In the genomic region with DNA sequence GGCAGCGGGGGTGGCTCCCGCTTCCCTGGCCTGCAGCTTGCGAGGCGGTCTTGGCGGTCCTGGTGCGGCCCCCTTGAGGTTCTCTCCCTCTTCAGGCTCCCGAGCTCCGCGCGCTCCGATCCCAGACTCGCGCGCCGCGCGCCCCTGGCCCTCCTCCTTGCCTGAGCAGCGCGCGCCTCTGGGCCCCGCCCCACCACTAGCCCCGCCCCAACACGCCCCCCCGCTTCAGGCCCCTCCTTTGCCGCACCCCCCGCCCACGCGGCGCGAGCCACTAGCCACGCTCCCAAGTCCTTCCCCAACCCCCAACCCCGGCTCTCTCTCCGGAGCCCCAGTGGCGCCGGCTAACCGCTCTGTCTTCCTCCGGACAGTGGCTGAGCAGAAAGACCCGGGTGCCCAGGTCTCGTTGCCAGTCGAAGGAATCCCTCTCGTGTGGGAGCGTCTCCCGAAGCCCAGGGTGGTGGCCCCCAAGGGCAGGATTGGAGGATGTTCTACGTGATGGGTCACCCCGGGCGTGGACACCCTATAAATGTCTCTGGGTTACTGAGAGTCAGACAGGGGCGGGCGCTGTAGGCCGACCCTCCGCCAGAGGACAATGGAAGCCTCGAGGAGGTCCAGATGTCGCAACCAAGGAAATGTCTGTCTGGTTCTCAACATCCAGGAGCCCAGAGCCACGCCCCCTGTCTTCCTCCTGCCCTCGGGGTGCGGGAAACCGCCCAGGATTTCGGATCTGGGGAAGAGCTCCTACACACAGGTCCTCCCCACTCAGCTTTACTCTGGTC, we compare ENCODE assay signal across 8 mouse cellular contexts. TPM values are rescaled to one million over a fixed set of nuclear protein-coding genes. Genes with fewer than 3 reads are reported as not detected.
A peak's percentile ranks its signal among the peaks of the same experiment; 100 is the strongest.
DNase-seq lines count a peak whose midpoint lies in the region; ATAC-seq and TF ChIP-seq lines count a peak whose summit lies in the region.

No protein-coding gene starts in this region.

- no peak for TF ChIP-seq CTCF in brain, embryonic 14.5 days (IDR thresholded peaks at IDR 0.05; ENCODE audit: borderline replicate concordance, extremely low read depth, insufficient read depth, insufficient read length)
- TF ChIP-seq CTCF in heart, postnatal 0 days (IDR thresholded peaks at IDR 0.05; ENCODE audit: low read depth), result 0 out of 2 replicates have a peak, but pooled peaks have one; percentile 4
- TF ChIP-seq CTCF in stomach, postnatal 0 days (IDR thresholded peaks at IDR 0.05; ENCODE audit: low read depth), result peak; percentile 18

- H3K9me3 ChIP-seq in forebrain, embryonic 12.5 days, result no peaks in the 10 kb centered on the region
- H3K9me3 ChIP-seq in heart, postnatal 0 days (replicated peaks; ENCODE audit: control insufficient read depth, low read length), result no peaks in the 10 kb centered on the region
- no peaks in the 10 kb centered on the region for H3K9me3 ChIP-seq in liver, embryonic 15.5 days (replicated peaks)
- no peaks in the 10 kb centered on the region for H3K9me3 ChIP-seq in neural tube, embryonic 11.5 days (ENCODE audit: control insufficient read depth, low read length)
- H3K9me3 ChIP-seq in stomach, postnatal 0 days (ENCODE audit: control insufficient read depth, low read length), result no peaks in the 10 kb centered on the region

- H3K4me2 ChIP-seq in forebrain, embryonic 12.5 days, result peak overlapping the region; percentile 88
- H3K4me2 ChIP-seq in heart, postnatal 0 days (ENCODE audit: low read depth, low read length), result peak overlapping the region; percentile 93
- peak overlapping the region; percentile 74 for H3K4me2 ChIP-seq in liver, embryonic 15.5 days
- H3K4me2 ChIP-seq in neural tube, embryonic 11.5 days (ENCODE audit: low read depth), result peak overlapping the region; percentile 88
- peak overlapping the region; percentile 95 for H3K4me2 ChIP-seq in stomach, postnatal 0 days (replicated peaks; ENCODE audit: low read depth)

- 0 out of 2 replicates have a peak, but pooled peaks cover 9% of the 10 kb centered on the region for H3K27me3 ChIP-seq in forebrain, embryonic 12.5 days
- H3K27me3 ChIP-seq in heart, postnatal 0 days (ENCODE audit: control insufficient read depth, insufficient read depth, low read length), result peaks cover 28% of the 10 kb centered on the region
- peaks cover 28% of the 10 kb centered on the region for H3K27me3 ChIP-seq in liver, embryonic 15.5 days
- no peaks in the 10 kb centered on the region for H3K27me3 ChIP-seq in neural tube, embryonic 11.5 days (ENCODE audit: control insufficient read depth, insufficient read depth, low read length)
- H3K27me3 ChIP-seq in stomach, postnatal 0 days (ENCODE audit: control insufficient read depth, insufficient read depth, low read length), result no peaks in the 10 kb centered on the region

- ATAC-seq in forebrain, embryonic 12.5 days (ENCODE audit: low FRiP score), result peak; percentile 84
- peak; percentile 77 for ATAC-seq in heart, postnatal 0 days (ENCODE audit: insufficient read depth, low read depth)
- peak; percentile 67 for ATAC-seq in liver, embryonic 15.5 days (ENCODE audit: insufficient read depth)
- peak; percentile 71 for ATAC-seq in neural tube, embryonic 11.5 days (ENCODE audit: insufficient read depth, low FRiP score, low TSS enrichment)
- peak; percentile 79 for ATAC-seq in stomach, postnatal 0 days (ENCODE audit: low FRiP score, low TSS enrichment)

- H3K36me3 ChIP-seq in forebrain, embryonic 12.5 days (replicated peaks), result peaks cover 1% of the 10 kb centered on the region; the same call in 1 of the 2 replicates
- no peaks in the 10 kb centered on the region for H3K36me3 ChIP-seq in heart, postnatal 0 days (replicated peaks; ENCODE audit: control insufficient read depth, insufficient read depth, low read length)
- no peaks in the 10 kb centered on the region for H3K36me3 ChIP-seq in liver, embryonic 15.5 days (replicated peaks)
- H3K36me3 ChIP-seq in neural tube, embryonic 11.5 days (ENCODE audit: control insufficient read depth, insufficient read depth, low read length), result no peaks in the 10 kb centered on the region; the same call in 1 of the 2 replicates
- H3K36me3 ChIP-seq in stomach, postnatal 0 days (ENCODE audit: control insufficient read depth, insufficient read depth, low read length), result no peaks in the 10 kb centered on the region

- H3K4me1 ChIP-seq in forebrain, embryonic 12.5 days, result peaks cover 42% of the 10 kb centered on the region
- peaks cover 8% of the 10 kb centered on the region; the same call in 1 of the 2 replicates for H3K4me1 ChIP-seq in heart, postnatal 0 days (ENCODE audit: control insufficient read depth, insufficient read depth)
- peaks cover 34% of the 10 kb centered on the region for H3K4me1 ChIP-seq in liver, embryonic 15.5 days (replicated peaks)
- peaks cover 13% of the 10 kb centered on the region for H3K4me1 ChIP-seq in neural tube, embryonic 11.5 days (ENCODE audit: control insufficient read depth, insufficient read depth, low read length)
- 0 out of 2 replicates have a peak, but pooled peaks cover 5% of the 10 kb centered on the region for H3K4me1 ChIP-seq in stomach, postnatal 0 days (replicated peaks; ENCODE audit: control insufficient read depth, insufficient read depth)

- under 1% methylated on average over 41 of the region's 57 CpGs for WGBS in forebrain, embryonic 12.5 days
- WGBS in heart, postnatal 0 days, result under 1% methylated on average over 38 of the region's 57 CpGs
- WGBS in liver, embryonic 15.5 days (ENCODE audit: insufficient replicate concordance), result 1% methylated on average over 54 of the region's 57 CpGs
- under 1% methylated on average over 30 of the region's 57 CpGs for WGBS in neural tube, embryonic 11.5 days
- WGBS in stomach, postnatal 0 days, result under 1% methylated on average over 43 of the region's 57 CpGs

- no peak for TF ChIP-seq EP300 in heart, postnatal 0 days (IDR thresholded peaks at IDR 0.05; ENCODE audit: low read depth)
- no peak for TF ChIP-seq EP300 in stomach, postnatal 0 days (optimal IDR thresholded peaks at IDR 0.05)

- peak overlapping the region; percentile 67 for H3K4me3 ChIP-seq in forebrain, embryonic 12.5 days (replicated peaks)
- peak overlapping the region; percentile 67 for H3K4me3 ChIP-seq in heart, postnatal 0 days (ENCODE audit: low read depth, low read length)
- peak overlapping the region; percentile 64 for H3K4me3 ChIP-seq in liver, embryonic 15.5 days (replicated peaks)
- H3K4me3 ChIP-seq in neural tube, embryonic 11.5 days (ENCODE audit: low read depth, low read length), result peak overlapping the region; percentile 78
- peak overlapping the region; percentile 65 for H3K4me3 ChIP-seq in stomach, postnatal 0 days (ENCODE audit: low read depth, low read length)

- DNase-seq in B cell, adult 2 months, result peak; percentile 76 to 81
- DNase-seq in brain, embryonic 14.5 days (ENCODE audit: low read depth), result peak; percentile 96
- DNase-seq in heart, postnatal 0 days (ENCODE audit: low spot score), result peak; percentile 41
- DNase-seq in kidney, postnatal 36 days, result peak; percentile 78 to 88
- peak; percentile 90 for DNase-seq in neural tube, embryonic 11.5 days (ENCODE audit: low spot score)
- peak; percentile 81 for DNase-seq in stomach, postnatal 0 days (ENCODE audit: low spot score)

- TF ChIP-seq POLR2A in brain, embryonic 14.5 days (IDR thresholded peaks at IDR 0.05; ENCODE audit: borderline replicate concordance, extremely low read depth, insufficient read depth, insufficient read length, poor library complexity, severe bottlenecking), result peak; percentile 85

- H3K9ac ChIP-seq in forebrain, embryonic 12.5 days, result peak overlapping the region; percentile 80
- peak overlapping the region; percentile 40; the same call in 1 of the 2 replicates for H3K9ac ChIP-seq in heart, postnatal 0 days (replicated peaks; ENCODE audit: low read depth, low read length)
- peak overlapping the region; percentile 54 for H3K9ac ChIP-seq in liver, embryonic 15.5 days
- peak overlapping the region; percentile 85 for H3K9ac ChIP-seq in neural tube, embryonic 11.5 days (ENCODE audit: low read length)
- H3K9ac ChIP-seq in stomach, postnatal 0 days (ENCODE audit: low read length), result peak overlapping the region; percentile 67

- peak overlapping the region; percentile 78 for H3K27ac ChIP-seq in forebrain, embryonic 12.5 days
- H3K27ac ChIP-seq in heart, postnatal 0 days (ENCODE audit: low read depth), result peak overlapping the region; percentile 78
- peak overlapping the region; percentile 65 for H3K27ac ChIP-seq in liver, embryonic 15.5 days (replicated peaks)
- peak overlapping the region; percentile 89 for H3K27ac ChIP-seq in neural tube, embryonic 11.5 days (ENCODE audit: low read depth, low read length)
- peak overlapping the region; percentile 67 for H3K27ac ChIP-seq in stomach, postnatal 0 days (replicated peaks)

RNA-seq across cellular contexts. Expression of gene Sh2b2, which starts 1.4 kb away (rescaled TPM):
- polyA plus RNA-seq in brain, embryonic 14.5 days (2012; rRNA removed), result 58.4 and 59.1 TPM in 2 replicates
- polyA plus RNA-seq in forebrain, embryonic 12.5 days (2016; fragmentation: Nextera tagmentation; extraction: Ambion mirVana), result 19.6 and 21.7 TPM in 2 replicates
- 0.97 and 2.0 TPM in 2 replicates for total RNA-seq in heart, postnatal 0 days (2014; rRNA removed; ENCODE audit: low replicate concordance)
- polyA plus RNA-seq in heart, postnatal 0 days (2015; fragmentation: Nextera tagmentation; extraction: Ambion mirVana), result 0.41 and 0.63 TPM in 2 replicates
- 2.1 and 2.3 TPM in 2 replicates for polyA plus RNA-seq in liver, embryonic 15.5 days (2015; fragmentation: Nextera tagmentation; extraction: Ambion mirVana)
- polyA plus RNA-seq in neural tube, embryonic 11.5 days (2014; fragmentation: Nextera tagmentation; extraction: Ambion mirVana), result 16.3 and 17.3 TPM in 2 replicates
- polyA plus RNA-seq in stomach, postnatal 0 days (2015; fragmentation: Nextera tagmentation; extraction: Ambion mirVana), result 0.92 and 1.1 TPM in 2 replicates

RNA-seq across cellular contexts. Expression of gene Prkrip1, which starts 46.2 kb away (rescaled TPM):
- 36.3 and 37.2 TPM in 2 replicates for polyA plus RNA-seq in brain, embryonic 14.5 days (2012; rRNA removed)
- polyA plus RNA-seq in forebrain, embryonic 12.5 days (2016; fragmentation: Nextera tagmentation; extraction: Ambion mirVana), result 71.0 and 80.1 TPM in 2 replicates
- total RNA-seq in heart, postnatal 0 days (2014; rRNA removed; ENCODE audit: low replicate concordance), result 1.7 and 8.4 TPM in 2 replicates
- 32.7 and 34.0 TPM in 2 replicates for polyA plus RNA-seq in heart, postnatal 0 days (2015; fragmentation: Nextera tagmentation; extraction: Ambion mirVana)
- 16.5 and 22.5 TPM in 2 replicates for polyA plus RNA-seq in liver, embryonic 15.5 days (2015; fragmentation: Nextera tagmentation; extraction: Ambion mirVana)
- polyA plus RNA-seq in neural tube, embryonic 11.5 days (2014; fragmentation: Nextera tagmentation; extraction: Ambion mirVana), result 76.5 and 76.8 TPM in 2 replicates
- 30.6 and 34.1 TPM in 2 replicates for polyA plus RNA-seq in stomach, postnatal 0 days (2015; fragmentation: Nextera tagmentation; extraction: Ambion mirVana)

Comparison
In these comparisons a context has a peak if more than half of its experiments do, and no peak if none do; other contexts are left out.
1. Peak in every context shown above with its lines: DNase-seq, ATAC-seq, H3K4me3 ChIP-seq and H3K27ac ChIP-seq.
2. DNase-seq: peak in every context shown above with its lines; median percentile 96 in brain, embryonic 14.5 days; 90 in neural tube, embryonic 11.5 days; 83 in kidney, postnatal 36 days; 81 in stomach, postnatal 0 days; 78 in B cell, adult 2 months; 41 in heart, postnatal 0 days.